In genomic region chr6:124737040-124737439, GRCm38 (mm10) we compare ENCODE assay signal across 27 mouse cellular contexts. TPM values are rescaled to one million over a fixed set of nuclear protein-coding genes. Genes with fewer than 3 reads are reported as not detected.
"Had no signal": no experiment of that assay in that cellular context is flagged by ENCODE, and none has a peak within 500 bp of the region (broad histone marks: within the 10 kb centered on the region; RNA-seq: fewer than 3 reads in every experiment).

No protein-coding gene starts in this region.

- H3K27ac ChIP-seq: liver, embryonic 15.5 days; lung, embryonic 15.5 days; macrophage; midbrain, embryonic 13.5 days; neural tube, embryonic 12.5 days had no signal

- ATAC-seq: liver, postnatal 0 days; lung, postnatal 0 days; midbrain, embryonic 13.5 days; midbrain, embryonic 16.5 days had no signal

- H3K9ac ChIP-seq: liver, embryonic 15.5 days; liver, postnatal 0 days; lung, embryonic 15.5 days; midbrain, embryonic 13.5 days; neural tube, embryonic 12.5 days had no signal

- H3K9me3 ChIP-seq: liver, embryonic 15.5 days; lung, embryonic 15.5 days; megakaryocyte, embryonic 14.5 days; midbrain, embryonic 13.5 days; neural tube, embryonic 12.5 days had no signal

- H3K36me3 ChIP-seq: liver, embryonic 15.5 days; lung, embryonic 15.5 days; neural tube, embryonic 12.5 days had no signal

- H3K27me3 ChIP-seq: liver, embryonic 15.5 days; lung, embryonic 15.5 days; megakaryocyte, embryonic 14.5 days; midbrain, embryonic 13.5 days; neural tube, embryonic 12.5 days had no signal

- DNase-seq: liver, postnatal 0 days; lung, adult 2 months; lung, postnatal 14 days; lung, postnatal 36 days; right cerebral cortex, adult 18-20 months; right cerebral cortex, postnatal 25 days; right cerebral cortex, postnatal 4 days; spleen, adult 18-20 months; thymus, adult 18-20 months; thymus, postnatal 14 days; thymus, postnatal 36 days had no signal

- H3K4me3 ChIP-seq: liver, embryonic 15.5 days; lung, embryonic 15.5 days; megakaryocyte, embryonic 14.5 days; midbrain, embryonic 13.5 days; neural tube, embryonic 12.5 days had no signal

- H3K4me2 ChIP-seq: liver, embryonic 15.5 days; lung, embryonic 15.5 days; midbrain, embryonic 11.5 days; midbrain, embryonic 13.5 days; neural tube, embryonic 12.5 days had no signal

RNA-seq across cellular contexts. Expression of gene Gm45234, which starts 18.8 kb away (rescaled TPM):
- total RNA-seq: megakaryocyte progenitor cell, adult 5-6 weeks; neutrophil, adult 5-6 weeks had no signal
- polyA plus RNA-seq: liver, embryonic 15.5 days; liver, postnatal 0 days; lung, embryonic 15.5 days; lung, postnatal 0 days; macrophage; midbrain, embryonic 11.5 days; midbrain, embryonic 13.5 days; midbrain, embryonic 16.5 days; neural tube, embryonic 12.5 days; neural tube, embryonic 14.5 days; small intestine, adult 2 months; stomach, embryonic 14.5 days; stomach, embryonic 16.5 days; thymus, postnatal 0 days had no signal
